Mouse (Mus musculus) kidney, adult 2 months (tissue): ENCODE measurements around the gene Arhgap21. TPM values are rescaled to one million over a fixed set of nuclear protein-coding genes. Genes with fewer than 3 reads are reported as not detected.
A peak's percentile ranks its signal among the peaks of the same experiment; 100 is the strongest.

ENCODE experiments used
- DNase-seq: peaks from one replicate; pipeline ENCODE4 v3.0.0; 2021
- H3K27ac ChIP-seq: fragments of 200-500 bp; 2 replicates; pipeline ENCODE4 v1.5.1; 2012; ENCODE audit warnings: low read depth, low read length, control low read depth, inconsistent platforms; ENCODE audit not compliant: insufficient read depth
- H3K27me3 ChIP-seq: fragments of 200-500 bp; replicated peaks from 2 replicates; pipeline ENCODE4 v1.6.1; 2012; ENCODE audit warnings: mild to moderate bottlenecking, moderate library complexity, low read length, inconsistent platforms; ENCODE audit not compliant: control insufficient read depth, insufficient read depth
- H3K36me3 ChIP-seq: fragments of 200-500 bp; 2 replicates; pipeline ENCODE4 v1.6.1; 2012; ENCODE audit warnings: mild to moderate bottlenecking, moderate library complexity, low read length, inconsistent platforms; ENCODE audit not compliant: control insufficient read depth, insufficient read depth
- H3K4me1 ChIP-seq: fragments of 200-500 bp; 2 replicates; pipeline ENCODE4 v1.6.1; 2011; ENCODE audit warnings: low read length; ENCODE audit not compliant: control insufficient read depth, insufficient read depth
- H3K4me3 ChIP-seq: fragments of 200-500 bp; 2 replicates; pipeline ENCODE4 v1.5.1; 2011; ENCODE audit warnings: mild to moderate bottlenecking, low read depth, low read length, control low read depth; ENCODE audit not compliant: insufficient read depth
- CTCF ChIP-seq: fragments of 200-500 bp; conservative IDR thresholded peaks from 2 replicates; pipeline ENCODE4 v1.5.1; 2011; ENCODE audit warnings: low read depth, mild to moderate bottlenecking, control low read depth, low read length, moderate library complexity, mixed read lengths; ENCODE audit not compliant: insufficient read depth, insufficient read length
- POLR2A ChIP-seq: fragments of 200-500 bp; IDR thresholded peaks from one replicate; pipeline ENCODE4 v1.6.1; 2011; ENCODE audit warnings: low read depth, low read length, control low read depth
- WGBS: fragments of 180-500 bp; shearing (Covaris S2); methylation state at CpG from one replicate; pipeline ENCODE4 v1.1.7; 2018; 5-methylcytosine and 5-hydroxymethylcytosine counted together
- polyA plus RNA-seq: library from polyadenylated mRNA; depleted of rRNA; stranded (reverse); fragments of >200 nt; gene quantifications from 2 replicates; pipeline ENCODE4 v1.2.3, GENCODE M21; 2012; rRNA removed

The Arhgap21 gene
- polyA plus RNA-seq, result 9.5 and 11.3 TPM in 2 replicates

- peaks cover 9% of the 10 kb centered on the region for H3K4me1 ChIP-seq
- no peaks in the 10 kb centered on the region for H3K27me3 ChIP-seq
- peak within 1 kb of the TSS; percentile 74 for H3K27ac ChIP-seq
- DNase-seq, result peak; percentile 81
- TF ChIP-seq CTCF (no peak), POLR2A (peak; percentile 7)
- under 1% methylated on average over 101 of the region's 102 CpGs for WGBS
- H3K36me3 ChIP-seq, result no peaks in the 10 kb centered on the region
- H3K4me3 ChIP-seq, result peak within 1 kb of the TSS; percentile 69
Observed at GRCm38 (mm10) chr2:20968441-20969200, at the start of gene Arhgap21. Arhgap21 (minus strand) TSS chr2:20968881.

- DNase-seq, result no peak
- H3K4me3 ChIP-seq, result no peak overlapping the region
- no peaks in the 10 kb centered on the region for H3K36me3 ChIP-seq
- H3K27ac ChIP-seq, result no peak overlapping the region
- H3K4me1 ChIP-seq, result no peaks in the 10 kb centered on the region
- no peak for TF ChIP-seq POLR2A
- no peak for TF ChIP-seq CTCF
- no peaks in the 10 kb centered on the region for H3K27me3 ChIP-seq
- 75% methylated on average over 7 of the region's 7 CpGs for WGBS
Observed at GRCm38 (mm10) chr2:21016589-21016988, 47.9 kb upstream of the Arhgap21 start.

GRCm38 (mm10) chr2:21010806-21011397, 42.2 kb upstream of the Arhgap21 start:
- H3K36me3 ChIP-seq, result no peaks in the 10 kb centered on the region
- no peak overlapping the region for H3K4me3 ChIP-seq
- no peaks in the 10 kb centered on the region for H3K27me3 ChIP-seq
- no peak for DNase-seq
- no peak for TF ChIP-seq CTCF
- TF ChIP-seq POLR2A, result no peak
- WGBS, result 70% methylated on average over 11 of the region's 11 CpGs
- no peak overlapping the region for H3K27ac ChIP-seq
- no peaks in the 10 kb centered on the region for H3K4me1 ChIP-seq

GRCm38 (mm10) chr2:21010219-21010618, 41.5 kb upstream of the Arhgap21 start:
- Histone ChIP-seq H3K27ac (no peak overlapping the region), H3K4me3 (no peak overlapping the region), H3K27me3 (no peaks in the 10 kb centered on the region), H3K36me3 (no peaks in the 10 kb centered on the region), H3K4me1 (no peaks in the 10 kb centered on the region)
- WGBS, result 87% methylated on average over 9 of the region's 9 CpGs
- no peak for DNase-seq
- TF ChIP-seq CTCF (no peak), POLR2A (no peak)

GRCm38 (mm10) chr2:21009258-21010140, 40.8 kb upstream of the Arhgap21 start:
- TF ChIP-seq POLR2A, result no peak
- no peak for TF ChIP-seq CTCF
- Histone ChIP-seq H3K4me3 (no peak overlapping the region), H3K27ac (no peak overlapping the region), H3K27me3 (no peaks in the 10 kb centered on the region), H3K36me3 (no peaks in the 10 kb centered on the region), H3K4me1 (no peaks in the 10 kb centered on the region)
- 49% methylated on average over 16 of the region's 16 CpGs for WGBS
- DNase-seq, result no peak

- Histone ChIP-seq H3K4me3 (no peak overlapping the region), H3K36me3 (no peaks in the 10 kb centered on the region), H3K4me1 (no peaks in the 10 kb centered on the region), H3K27ac (no peak overlapping the region), H3K27me3 (no peaks in the 10 kb centered on the region; the same call in 1 of the 2 replicates)
- TF ChIP-seq CTCF (no peak), POLR2A (no peak)
- WGBS, result 84% methylated on average over 8 of the region's 8 CpGs
- DNase-seq, result no peak
Observed at GRCm38 (mm10) chr2:21002538-21002937, 33.9 kb upstream of the Arhgap21 start.

- TF ChIP-seq POLR2A (no peak), CTCF (no peak)
- WGBS, result 81% methylated on average over 5 of the region's 5 CpGs
- Histone ChIP-seq H3K36me3 (no peaks in the 10 kb centered on the region), H3K27me3 (no peaks in the 10 kb centered on the region; the same call in 1 of the 2 replicates), H3K4me1 (no peaks in the 10 kb centered on the region), H3K4me3 (no peak overlapping the region), H3K27ac (no peak overlapping the region)
- DNase-seq, result no peak
Observed at GRCm38 (mm10) chr2:21001156-21001555, 32.5 kb upstream of the Arhgap21 start.
